Mouse (Mus musculus): ENCODE data around the gene Slc35b4. TPM values are rescaled to one million over a fixed set of nuclear protein-coding genes. Genes with fewer than 3 reads are reported as not detected.

The Slc35b4 gene
- polyA plus RNA-seq, 1 experiment from 2014 or later, result 42.6 TPM

GRCm38 (mm10) chr6:34187273-34187863, 10.5 kb upstream of the Slc35b4 start:
- no peaks in the 10 kb centered on the region for H3K36me3 ChIP-seq (replicated peaks)
- H3K4me1 ChIP-seq, result no peaks in the 10 kb centered on the region
- no peaks in the 10 kb centered on the region for H3K27me3 ChIP-seq (replicated peaks; ENCODE audit: low read depth, poor library complexity, severe bottlenecking)
- DNase-seq (ENCODE audit: low spot score), result no peak
- H3K4me3 ChIP-seq, result no peak overlapping the region
- 39% methylated on average over 2 of the region's 2 CpGs for WGBS
- H3K27ac ChIP-seq (replicated peaks), result no peak overlapping the region
- H3K9me3 ChIP-seq, result 0 out of 2 replicates have a peak, but pooled peaks cover 3% of the 10 kb centered on the region

- H3K36me3 ChIP-seq (replicated peaks), result no peaks in the 10 kb centered on the region
- H3K9me3 ChIP-seq, result no peaks in the 10 kb centered on the region
- no peak for DNase-seq (ENCODE audit: low spot score)
- no peaks in the 10 kb centered on the region for H3K4me1 ChIP-seq
- no peak overlapping the region for H3K27ac ChIP-seq (replicated peaks)
- H3K27me3 ChIP-seq (replicated peaks; ENCODE audit: low read depth, poor library complexity, severe bottlenecking), result no peaks in the 10 kb centered on the region
- H3K4me3 ChIP-seq, result no peak overlapping the region
- 88% methylated on average over 3 of the region's 3 CpGs for WGBS
These were observed 6.4 kb upstream of the Slc35b4 start for GRCm38 (mm10) chr6:34183326-34183725.

- 79% methylated on average over 3 of the region's 3 CpGs for WGBS
- no peak overlapping the region for H3K27ac ChIP-seq (replicated peaks)
- H3K36me3 ChIP-seq (replicated peaks), result no peaks in the 10 kb centered on the region
These were observed 5.0 kb upstream of the Slc35b4 start for GRCm38 (mm10) chr6:34181961-34182360.

GRCm38 (mm10) chr6:34179911-34180310, 3.0 kb upstream of the Slc35b4 start:
- whole genome bisulfite sequencing, result 75% methylated on average over 4 of the region's 4 CpGs
- Histone ChIP-seq H3K27me3 (replicated peaks; ENCODE audit: low read depth, poor library complexity, severe bottlenecking) (no peaks in the 10 kb centered on the region), H3K4me1 (peaks cover 9% of the 10 kb centered on the region), H3K27ac (replicated peaks) (no peak overlapping the region), H3K4me3 (no peak overlapping the region), H3K9me3 (no peaks in the 10 kb centered on the region), H3K36me3 (replicated peaks) (no peaks in the 10 kb centered on the region)
- no peak for DNase-seq (ENCODE audit: low spot score)

More at GRCm38 (mm10) chr6:34181961-34182360, 5.0 kb upstream of the Slc35b4 start:
- no peaks in the 10 kb centered on the region for H3K27me3 ChIP-seq (replicated peaks; ENCODE audit: low read depth, poor library complexity, severe bottlenecking)
- no peaks in the 10 kb centered on the region for H3K9me3 ChIP-seq
- no peaks in the 10 kb centered on the region for H3K4me1 ChIP-seq
- no peak overlapping the region for H3K4me3 ChIP-seq
- no peak for DNase-seq (ENCODE audit: low spot score)

GRCm38 (mm10) chr6:34179007-34179406, 2.1 kb upstream of the Slc35b4 start:
- WGBS, result 85% methylated on average over 3 of the region's 3 CpGs
- Histone ChIP-seq H3K27me3 (replicated peaks; ENCODE audit: low read depth, poor library complexity, severe bottlenecking) (no peaks in the 10 kb centered on the region), H3K36me3 (replicated peaks) (no peaks in the 10 kb centered on the region), H3K27ac (replicated peaks) (no peak overlapping the region), H3K4me3 (no peak overlapping the region), H3K4me1 (peaks cover 9% of the 10 kb centered on the region), H3K9me3 (no peaks in the 10 kb centered on the region)
- no peak for DNase-seq (ENCODE audit: low spot score)

- Histone ChIP-seq H3K27me3 (replicated peaks; ENCODE audit: low read depth, poor library complexity, severe bottlenecking) (no peaks in the 10 kb centered on the region), H3K36me3 (replicated peaks) (peaks cover 6% of the 10 kb centered on the region; the same call in 1 of the 2 replicates), H3K4me3 (peak overlapping the region; percentile 88), H3K4me1 (peaks cover 9% of the 10 kb centered on the region), H3K9me3 (no peaks in the 10 kb centered on the region), H3K27ac (replicated peaks) (peak overlapping the region; percentile 90)
- DNase-seq (ENCODE audit: low spot score), result no peak
- WGBS, result 4% methylated on average over 29 of the region's 29 CpGs
These were observed 624 bp downstream of the Slc35b4 start for GRCm38 (mm10) chr6:34176111-34176863.

- Histone ChIP-seq H3K27me3 (replicated peaks; ENCODE audit: low read depth, poor library complexity, severe bottlenecking) (no peaks in the 10 kb centered on the region), H3K36me3 (replicated peaks) (peaks cover 15% of the 10 kb centered on the region), H3K4me1 (peaks cover 9% of the 10 kb centered on the region), H3K4me3 (no peak overlapping the region), H3K9me3 (no peaks in the 10 kb centered on the region), H3K27ac (replicated peaks) (no peak overlapping the region)
- WGBS, result 88% methylated on average over 8 of the region's 8 CpGs
- DNase-seq (ENCODE audit: low spot score), result no peak
These were observed 2.2 kb downstream of the Slc35b4 start for GRCm38 (mm10) chr6:34174715-34175114.

GRCm38 (mm10) chr6:34173251-34173650, 3.7 kb downstream of the Slc35b4 start:
- Histone ChIP-seq H3K27me3 (replicated peaks; ENCODE audit: low read depth, poor library complexity, severe bottlenecking) (no peaks in the 10 kb centered on the region), H3K27ac (replicated peaks) (no peak overlapping the region), H3K9me3 (no peaks in the 10 kb centered on the region), H3K36me3 (replicated peaks) (peaks cover 30% of the 10 kb centered on the region), H3K4me1 (peaks cover 9% of the 10 kb centered on the region), H3K4me3 (no peak overlapping the region)
- no peak for DNase-seq (ENCODE audit: low spot score)
- 81% methylated on average over 12 of the region's 12 CpGs for WGBS

- Histone ChIP-seq H3K9me3 (no peaks in the 10 kb centered on the region), H3K27ac (replicated peaks) (no peak overlapping the region), H3K4me1 (peaks cover 9% of the 10 kb centered on the region), H3K4me3 (no peak overlapping the region), H3K27me3 (replicated peaks; ENCODE audit: low read depth, poor library complexity, severe bottlenecking) (no peaks in the 10 kb centered on the region), H3K36me3 (replicated peaks) (peaks cover 41% of the 10 kb centered on the region)
- DNase-seq (ENCODE audit: low spot score), result no peak
- WGBS, result 93% methylated on average over 12 of the region's 12 CpGs
These were observed 5.0 kb downstream of the Slc35b4 start for GRCm38 (mm10) chr6:34171748-34172457.

GRCm38 (mm10) chr6:34170844-34171494, 5.9 kb downstream of the Slc35b4 start:
- peaks cover 51% of the 10 kb centered on the region for H3K36me3 ChIP-seq (replicated peaks)
- no peak overlapping the region for H3K4me3 ChIP-seq
- no peak overlapping the region for H3K27ac ChIP-seq (replicated peaks)
- H3K27me3 ChIP-seq (replicated peaks; ENCODE audit: low read depth, poor library complexity, severe bottlenecking), result no peaks in the 10 kb centered on the region
- no peak for DNase-seq (ENCODE audit: low spot score)
- 85% methylated on average over 7 of the region's 7 CpGs for WGBS
- no peaks in the 10 kb centered on the region for H3K9me3 ChIP-seq
- peaks cover 5% of the 10 kb centered on the region for H3K4me1 ChIP-seq

- Histone ChIP-seq H3K27me3 (replicated peaks; ENCODE audit: low read depth, poor library complexity, severe bottlenecking) (no peaks in the 10 kb centered on the region), H3K4me3 (no peak overlapping the region), H3K27ac (replicated peaks) (no peak overlapping the region), H3K4me1 (no peaks in the 10 kb centered on the region), H3K36me3 (replicated peaks) (peaks cover 69% of the 10 kb centered on the region), H3K9me3 (no peaks in the 10 kb centered on the region)
- DNase-seq (ENCODE audit: low spot score), result no peak
- WGBS, result 92% methylated on average over 3 of the region's 3 CpGs
These were observed 8.1 kb downstream of the Slc35b4 start for GRCm38 (mm10) chr6:34168834-34169233.

- no peak for DNase-seq (ENCODE audit: low spot score)
- Histone ChIP-seq H3K27me3 (replicated peaks; ENCODE audit: low read depth, poor library complexity, severe bottlenecking) (no peaks in the 10 kb centered on the region), H3K9me3 (no peaks in the 10 kb centered on the region), H3K4me1 (no peaks in the 10 kb centered on the region), H3K36me3 (replicated peaks) (peaks cover 92% of the 10 kb centered on the region), H3K4me3 (no peak overlapping the region), H3K27ac (replicated peaks) (no peak overlapping the region)
- 89% methylated on average over 9 of the region's 9 CpGs for WGBS
These were observed 13.9 kb downstream of the Slc35b4 start for GRCm38 (mm10) chr6:34163014-34163413.
